Mouse (Mus musculus) CD4-positive, CD25-positive, alpha-beta regulatory T cell, adult 4 months (primary cell): ENCODE measurements around the gene Zcchc8. TPM values are rescaled to one million over a fixed set of nuclear protein-coding genes. Genes with fewer than 3 reads are reported as not detected.
A peak's percentile ranks its signal among the peaks of the same experiment; 100 is the strongest.
"Not testable (repeated sequence)": the region's sequence is repeated elsewhere in the genome, so short reads cannot be mapped to it uniquely, and the experiment has no call there.

ENCODE experiments used
- ATAC-seq: one replicate; pipeline ENCODE4 v1.8.0; 2017
- polyA plus RNA-seq, 2 experiments: library from polyadenylated mRNA; unstranded; fragments of 100-300 nt; shearing (Covaris generic); gene quantifications; one replicate each; pipeline ENCODE4 v1.2.1; 2017

Zcchc8 gene
- 10 to 100 TPM; 55.3 to 67.5 TPM for polyA plus RNA-seq

DNA sequence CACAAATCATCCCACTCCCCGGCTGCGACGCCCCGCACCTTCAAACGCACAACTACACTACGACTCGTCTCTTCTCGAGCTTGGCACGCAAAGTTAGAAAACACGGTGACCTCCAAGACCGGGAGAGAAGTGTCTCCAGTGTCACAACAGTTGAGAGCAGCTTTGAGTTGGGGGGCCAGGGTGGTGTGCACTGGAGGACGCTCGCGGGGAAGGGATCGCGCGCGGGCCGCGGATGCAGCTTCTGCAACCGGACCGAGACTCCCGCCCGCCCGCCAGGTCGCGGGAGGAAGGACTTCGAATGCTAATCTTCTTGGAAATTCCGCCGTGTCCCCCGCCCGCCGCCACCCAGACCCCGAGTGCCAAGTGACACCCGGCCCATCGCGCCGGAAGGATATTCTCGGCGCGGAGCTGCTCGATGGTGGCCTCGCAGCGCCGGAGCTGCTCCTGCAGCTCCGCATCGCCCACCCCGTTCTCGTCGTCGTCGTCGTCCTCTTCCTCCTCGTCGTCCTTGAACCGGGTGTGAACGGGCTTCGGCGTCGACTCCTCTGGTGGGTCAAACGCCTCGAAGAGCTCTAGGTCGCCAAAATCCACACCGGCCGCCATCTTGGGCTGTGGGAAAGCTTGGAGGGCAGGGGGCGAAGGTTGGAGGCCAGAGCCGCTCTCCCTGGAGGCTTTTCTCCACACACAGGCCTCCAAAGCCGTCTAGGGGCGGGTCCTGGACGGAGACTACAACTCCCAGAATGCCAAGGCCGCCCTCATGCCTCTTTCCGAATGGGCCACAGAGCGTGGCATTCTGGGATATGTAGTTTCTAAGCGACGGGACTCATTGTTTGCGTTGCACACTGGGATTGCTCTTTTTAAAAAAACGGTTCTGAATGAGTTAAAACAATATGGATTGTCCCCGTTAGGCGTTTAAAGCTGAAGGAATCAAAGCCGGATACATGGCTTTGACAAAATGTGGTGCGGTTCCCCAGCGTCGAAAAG lies at the start of gene Zcchc8:
Zcchc8 (minus strand) TSS at position 773 of the 984 bp plus-strand sequence.
- peak; percentile 99 for ATAC-seq

DNA sequence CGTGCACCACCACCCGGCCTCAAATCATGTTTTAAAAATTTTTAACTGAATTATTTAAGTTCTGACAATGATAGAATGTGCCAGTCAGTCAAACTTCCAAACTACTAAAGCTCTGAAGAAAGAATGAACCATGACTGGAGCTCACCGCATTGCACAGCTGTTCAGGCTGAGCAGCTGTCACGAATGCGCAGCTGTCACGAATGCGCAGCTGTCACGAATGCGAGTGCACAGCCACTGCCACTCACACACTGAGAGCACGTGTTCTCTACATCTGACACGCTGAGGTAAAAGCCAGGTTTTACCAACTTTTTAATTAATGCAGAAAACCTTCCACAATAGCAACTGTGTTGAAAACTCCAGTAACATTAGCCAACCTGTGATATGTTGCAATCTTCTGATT lies 45.6 kb upstream of the Zcchc8 start:
- not testable (repeated sequence) for ATAC-seq

DNA sequence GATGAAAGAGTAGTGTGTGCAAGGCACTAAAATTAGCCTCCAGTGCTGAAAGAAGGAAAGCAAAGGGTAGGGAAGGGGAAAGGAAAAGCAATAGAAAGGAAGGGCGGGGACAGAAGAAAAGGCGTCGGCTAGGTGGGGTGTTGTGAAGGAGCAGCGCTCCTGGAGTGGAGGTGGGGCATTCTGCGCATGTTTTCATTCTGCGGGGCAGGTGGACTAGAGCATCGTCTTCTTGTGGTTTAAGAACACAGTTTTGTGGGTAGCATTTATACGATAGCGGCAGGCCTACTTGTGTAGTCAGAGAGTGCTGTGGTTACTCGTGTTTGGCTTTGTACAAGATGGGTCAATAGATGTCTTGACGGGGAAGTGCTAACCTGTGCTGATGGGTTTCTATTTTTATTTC lies 44.6 kb upstream of the Zcchc8 start:
- no peak for ATAC-seq

DNA sequence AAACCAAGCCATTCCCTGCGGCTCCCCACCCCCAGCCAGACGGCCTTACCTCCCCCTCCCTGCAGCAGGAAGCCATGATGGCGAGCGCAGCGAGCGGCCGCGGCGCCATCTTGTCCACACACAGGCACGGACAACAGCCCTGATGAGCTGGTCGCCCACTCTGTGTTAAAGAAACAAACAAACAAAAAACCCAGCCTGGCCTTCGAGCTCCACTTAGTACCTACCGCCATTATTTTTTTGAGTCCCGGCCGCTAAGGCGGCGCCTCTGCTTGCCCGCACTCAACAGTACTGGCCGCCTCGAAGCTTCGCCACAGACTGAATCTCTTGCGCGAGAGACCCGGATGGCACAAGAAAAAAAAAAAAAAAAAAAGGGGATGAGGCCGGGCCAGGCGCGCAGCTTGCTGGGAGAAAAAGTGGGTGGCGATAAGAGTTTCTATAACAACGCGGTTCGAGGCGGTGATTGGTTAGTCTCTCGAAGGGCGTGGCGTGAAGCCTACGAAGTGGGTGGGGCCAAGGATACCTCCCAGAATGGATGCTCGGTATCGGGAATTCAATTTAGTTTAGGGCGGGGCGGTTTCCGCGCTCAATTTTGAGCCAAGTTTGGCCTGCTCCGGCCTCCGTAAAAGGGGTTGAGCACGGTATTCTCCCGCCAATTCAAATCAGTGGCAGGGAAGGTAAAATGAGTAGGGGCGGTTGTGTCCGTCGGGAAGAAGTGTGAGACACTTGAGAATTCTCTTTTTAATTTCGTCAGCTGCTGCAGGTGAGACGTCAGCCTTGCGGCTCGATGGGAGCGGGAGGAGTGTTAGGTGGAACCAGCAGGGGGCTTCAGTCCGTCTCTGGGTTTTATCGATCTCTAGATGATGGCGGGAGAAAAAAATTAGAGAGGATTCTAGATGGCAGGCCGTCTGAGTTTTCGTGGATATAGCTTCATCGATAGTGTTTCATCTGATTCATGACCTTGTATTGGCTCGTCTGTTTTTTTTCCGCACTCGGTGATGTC lies 28.5 kb upstream of the Zcchc8 start, which contains the start of the genes Rsrc2 and Kntc1:
Rsrc2 (minus strand) TSS at position 350 of the 1,000 bp plus-strand sequence.
Kntc1 (plus strand) TSS at position 652 of the 1,000 bp plus-strand sequence.
- peak; percentile 97 for ATAC-seq

DNA sequence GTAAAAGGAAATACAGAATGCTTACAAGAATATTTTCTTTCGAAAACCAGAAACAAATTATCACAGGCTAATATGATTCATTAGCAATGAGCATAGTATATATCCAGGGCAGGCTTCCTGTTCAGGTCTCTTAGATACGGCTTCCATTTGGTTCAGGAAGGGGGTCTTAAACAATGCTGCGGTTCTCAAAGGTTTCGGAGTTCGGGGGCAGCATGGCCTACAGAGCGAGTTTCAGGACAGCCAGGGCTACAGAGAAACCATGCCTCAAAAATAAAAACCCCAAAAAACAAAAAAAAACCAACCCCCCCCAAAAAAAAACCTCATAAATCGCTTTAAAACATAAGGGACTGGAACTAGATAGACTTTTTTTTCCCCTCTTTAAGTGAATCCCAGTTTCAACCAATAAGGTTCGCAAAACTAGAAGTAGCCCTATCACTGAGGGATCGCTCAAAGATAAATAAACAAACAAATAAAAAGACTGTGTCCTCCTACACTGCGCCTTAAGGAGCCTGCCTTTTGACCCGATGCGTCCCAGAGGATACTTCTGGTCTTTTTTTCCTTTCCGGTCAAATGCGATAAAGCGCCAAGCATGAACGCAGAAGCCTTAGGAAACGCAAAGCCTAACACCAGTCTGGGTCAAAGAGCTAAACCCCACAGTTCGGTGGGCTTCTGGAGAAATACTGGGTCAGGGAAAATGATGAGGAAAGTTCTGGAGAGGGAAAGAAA lies 27.6 kb upstream of the Zcchc8 start:
- no peak for ATAC-seq

DNA sequence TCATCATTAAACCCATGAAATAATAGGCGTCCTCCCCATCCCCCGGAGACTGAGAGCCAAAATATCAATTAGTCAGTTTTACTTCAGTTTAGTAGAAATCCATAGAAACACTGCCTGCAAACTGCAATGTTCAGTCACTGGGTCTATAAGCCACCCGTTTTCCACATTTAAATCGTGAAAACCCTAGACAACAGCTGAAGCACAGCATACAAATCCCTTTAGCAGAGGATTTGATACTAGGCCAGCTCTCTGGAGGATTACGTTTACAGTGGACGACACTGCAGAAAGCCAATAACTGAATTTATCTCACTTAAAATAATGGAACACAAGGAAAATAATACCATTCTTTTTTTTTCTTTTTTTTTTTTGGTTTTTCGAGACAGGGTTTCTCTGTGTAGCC lies 26.7 kb upstream of the Zcchc8 start:
- no peak for ATAC-seq

DNA sequence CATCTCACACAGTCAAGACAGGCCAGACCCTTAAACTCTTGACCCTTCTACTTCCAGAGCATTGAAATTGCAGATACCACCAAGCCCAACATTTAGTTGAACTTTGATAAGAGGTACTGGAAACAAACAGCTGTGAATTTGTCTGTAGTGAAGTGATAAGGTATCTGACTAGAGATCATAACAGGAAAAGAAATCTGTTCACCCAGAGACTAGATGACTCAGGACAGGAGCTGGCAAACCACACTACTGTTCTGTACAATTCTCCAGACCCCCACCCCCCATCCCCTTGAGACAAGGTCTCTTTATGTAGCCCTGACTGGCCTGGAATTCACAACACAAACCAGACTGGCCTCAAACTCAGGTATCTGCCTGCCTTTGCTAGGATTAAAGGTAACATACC lies 25.4 kb upstream of the Zcchc8 start:
- no peak for ATAC-seq

DNA sequence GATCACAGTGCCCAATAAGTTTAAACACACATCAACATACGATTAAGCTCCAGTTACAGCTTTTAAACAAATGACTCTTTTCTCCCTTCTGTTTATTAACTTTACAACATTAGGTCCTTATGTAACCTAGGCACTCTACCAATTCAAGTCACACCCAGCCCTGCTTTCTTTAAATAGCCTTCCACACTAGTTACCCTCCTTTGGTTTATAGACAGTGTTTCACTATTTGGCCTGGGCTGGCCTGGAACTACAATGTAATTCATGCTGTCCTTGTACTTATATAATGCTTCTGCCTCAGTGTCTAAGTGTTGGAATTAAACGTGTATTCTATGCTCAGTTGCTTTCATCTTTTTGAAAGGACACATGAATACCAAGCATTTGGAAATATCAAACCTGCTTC lies 23.5 kb upstream of the Zcchc8 start:
- ATAC-seq = no peak

DNA sequence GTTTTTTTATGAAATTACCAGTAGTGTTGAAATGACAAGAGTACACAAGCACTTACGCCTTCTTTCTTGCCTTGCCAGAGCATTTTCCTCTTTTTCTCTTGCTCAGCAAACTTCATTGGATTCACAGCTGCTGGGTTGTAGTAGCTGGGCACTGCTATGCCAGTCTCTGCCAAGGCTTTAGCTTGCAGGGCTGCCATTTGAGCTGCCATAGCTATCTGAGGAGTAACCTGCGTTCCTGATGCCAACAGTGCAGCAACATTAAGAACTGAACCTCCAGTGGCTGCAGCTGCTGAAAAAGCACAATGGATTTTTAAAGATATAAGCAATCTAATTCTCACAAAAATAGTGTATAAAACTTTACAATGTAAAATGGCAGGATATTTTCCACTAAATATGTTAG lies 10.1 kb upstream of the Zcchc8 start:
- ATAC-seq = no peak

DNA sequence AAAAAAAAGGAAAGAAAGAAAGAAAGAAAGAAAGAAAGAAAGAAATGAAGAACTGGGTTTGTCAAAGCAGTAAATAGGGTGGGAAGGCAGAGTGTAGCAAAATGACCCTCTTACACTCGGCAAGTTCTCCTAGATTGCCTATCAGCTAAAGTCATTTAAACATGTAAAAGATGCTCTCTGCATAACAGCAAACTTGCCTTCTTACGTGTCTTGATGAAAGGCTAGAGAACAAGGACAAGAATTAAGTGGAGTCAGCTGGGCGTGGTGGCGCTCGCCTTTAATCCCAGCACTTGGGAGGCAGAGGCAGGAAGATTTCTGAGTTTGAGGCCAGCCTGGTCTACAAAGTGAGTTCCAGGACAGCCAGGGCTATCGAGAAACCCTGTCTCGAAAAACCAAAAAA lies 2.9 kb upstream of the Zcchc8 start:
- not testable (repeated sequence) for ATAC-seq

DNA sequence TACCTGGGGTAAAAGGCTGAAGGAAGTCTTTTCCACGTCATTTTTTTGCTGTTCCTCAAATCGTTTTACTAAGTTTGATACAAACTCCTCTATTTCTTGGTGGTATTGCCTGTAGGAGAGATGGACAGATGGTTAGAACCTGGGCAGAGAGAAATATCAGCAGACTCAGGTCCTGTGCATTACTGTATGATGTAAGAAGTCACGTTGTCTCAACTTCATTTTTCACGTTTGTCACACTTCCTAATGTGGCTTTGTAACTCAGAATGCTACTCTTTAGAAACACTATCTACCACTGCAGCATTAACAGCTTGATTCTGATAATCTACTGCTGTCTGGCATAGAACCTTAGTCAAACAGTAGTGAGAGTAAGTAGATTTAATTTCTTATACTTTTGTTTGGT lies 6.3 kb downstream of the Zcchc8 start:
- no peak for ATAC-seq

DNA sequence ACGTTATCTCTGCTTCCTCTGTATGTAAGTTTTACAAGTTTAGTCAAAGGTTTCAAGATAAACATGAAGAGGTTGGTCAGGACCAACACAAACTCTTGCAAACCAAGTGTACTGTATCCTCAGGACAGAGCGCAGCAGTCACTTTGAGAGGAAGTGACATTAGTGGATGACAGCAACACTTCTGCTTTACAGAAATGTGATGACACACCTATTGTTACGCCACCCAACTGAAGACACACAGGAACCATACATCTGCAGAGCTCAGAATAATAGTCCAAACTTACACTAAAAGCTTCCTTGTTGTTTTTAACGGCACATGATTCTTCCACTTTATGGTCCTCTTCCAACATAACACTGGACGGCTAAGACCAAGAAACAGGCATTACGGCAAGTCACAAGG lies 7.1 kb downstream of the Zcchc8 start:
- ATAC-seq = no peak

DNA sequence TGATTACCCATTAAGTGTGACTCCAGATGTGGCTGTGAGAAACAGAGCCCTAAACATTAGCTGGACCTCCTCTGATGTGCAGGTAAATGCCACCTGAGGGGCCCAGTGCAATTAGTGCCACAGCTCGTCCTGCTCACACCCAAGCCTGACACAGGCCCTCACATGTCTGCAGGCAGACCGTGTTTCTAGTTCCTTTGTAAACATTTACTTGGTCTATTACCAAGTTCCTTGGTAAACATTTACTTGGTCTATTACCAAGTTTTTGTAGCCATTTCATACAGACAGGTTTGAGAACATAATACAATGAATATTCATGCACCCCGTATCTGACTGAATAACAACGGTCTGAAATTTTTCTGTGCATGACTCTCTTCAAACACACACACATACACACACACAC lies 11.3 kb downstream of the Zcchc8 start:
- no peak for ATAC-seq

DNA sequence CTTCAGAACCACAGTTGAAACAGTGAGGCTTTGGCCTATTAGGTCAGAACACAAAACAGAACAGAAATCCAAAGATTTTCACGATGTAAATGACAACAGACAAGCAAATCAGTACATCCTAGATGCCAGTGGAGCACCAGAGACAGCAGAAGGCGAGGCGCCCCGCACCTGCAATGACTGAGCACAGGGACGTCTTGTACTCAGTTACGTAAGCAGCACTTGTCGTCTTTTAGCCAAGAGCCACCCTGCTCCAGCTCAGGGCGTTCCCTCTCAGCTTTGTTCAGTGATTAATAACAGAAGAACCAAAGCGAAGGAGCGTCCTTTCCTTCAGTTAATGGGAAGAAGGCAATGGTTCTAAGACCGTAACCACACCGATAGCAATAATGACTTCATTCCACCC lies 12.3 kb downstream of the Zcchc8 start:
- no peak for ATAC-seq

DNA sequence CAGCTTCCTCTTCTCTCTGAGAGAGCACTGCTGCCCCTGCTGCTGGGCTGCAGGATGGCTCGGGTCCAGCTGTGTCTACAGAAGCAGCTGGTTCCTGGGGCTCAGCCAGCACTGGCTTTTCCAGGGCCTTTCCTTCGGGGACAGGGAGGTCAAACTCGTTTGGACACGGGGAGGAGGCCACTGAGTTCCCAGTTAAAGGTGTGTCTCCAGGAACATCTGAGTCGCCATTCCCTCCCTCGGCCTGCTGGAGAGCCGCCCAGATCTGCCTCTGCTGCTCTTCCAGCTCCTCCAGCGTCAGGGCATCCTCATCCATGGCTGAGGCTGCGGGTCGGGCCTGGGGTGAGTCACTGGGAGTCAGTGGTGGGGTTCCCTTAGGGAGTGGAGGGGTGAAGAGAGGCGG lies 20.3 kb downstream of the Zcchc8 start:
- ATAC-seq = no peak

DNA sequence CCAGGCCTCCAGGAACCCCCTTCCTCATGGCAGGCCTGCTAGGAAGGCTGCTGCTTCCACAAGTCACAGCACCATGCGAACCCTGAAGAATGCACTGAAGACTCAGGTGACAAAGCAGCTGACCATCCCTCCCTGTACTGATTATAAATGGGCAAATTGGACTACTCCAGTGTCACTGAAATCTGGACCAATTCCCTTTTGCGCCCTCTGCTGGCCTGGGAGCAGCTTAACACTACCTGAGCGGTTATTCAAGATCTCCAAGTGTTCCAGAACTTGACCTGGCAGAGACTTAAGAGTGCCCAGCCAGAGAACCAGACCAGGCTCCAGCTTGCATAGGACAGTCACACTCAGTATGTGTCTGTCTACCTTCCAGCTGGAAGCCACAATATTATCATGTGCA lies 21.7 kb downstream of the Zcchc8 start:
- peak; percentile 41 for ATAC-seq

DNA sequence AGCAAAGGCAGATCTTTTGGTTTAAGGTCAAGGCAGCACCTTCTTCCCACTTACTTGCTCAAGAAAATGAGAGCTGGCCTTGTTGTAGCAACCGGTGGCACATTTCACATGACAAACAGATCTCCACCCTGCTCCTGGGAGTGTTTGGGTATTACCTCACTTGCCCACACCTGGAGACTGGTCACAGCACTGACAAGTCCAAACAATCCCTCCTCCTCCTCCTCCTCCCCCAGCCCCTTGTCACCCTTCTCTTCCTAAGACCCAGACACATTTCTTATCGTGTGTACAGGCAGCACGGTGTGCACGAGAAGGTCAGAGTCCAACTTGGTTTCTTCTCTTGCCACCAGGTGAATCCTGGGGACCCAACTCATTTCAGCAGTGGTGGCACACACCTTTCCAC lies 23.9 kb downstream of the Zcchc8 start:
- ATAC-seq = no peak

DNA sequence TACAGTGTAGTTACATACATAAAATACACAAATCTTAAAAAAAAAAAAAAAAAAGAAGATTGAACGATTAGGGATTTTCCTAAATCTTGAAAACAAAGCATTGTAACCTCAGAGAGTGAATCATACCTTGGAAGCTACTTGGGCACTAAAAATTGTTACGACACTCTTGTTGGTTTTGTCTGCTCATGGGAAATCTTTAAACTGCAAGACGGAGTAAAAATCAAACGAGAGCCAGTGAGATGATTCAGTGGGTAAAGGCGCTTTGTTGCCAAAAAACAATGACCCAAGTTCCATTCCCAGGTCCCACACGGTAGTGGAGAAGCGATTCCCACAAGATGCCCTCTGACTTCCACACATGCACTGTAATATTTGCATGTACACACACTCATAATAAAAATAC lies 24.7 kb downstream of the Zcchc8 start:
- no peak for ATAC-seq

DNA sequence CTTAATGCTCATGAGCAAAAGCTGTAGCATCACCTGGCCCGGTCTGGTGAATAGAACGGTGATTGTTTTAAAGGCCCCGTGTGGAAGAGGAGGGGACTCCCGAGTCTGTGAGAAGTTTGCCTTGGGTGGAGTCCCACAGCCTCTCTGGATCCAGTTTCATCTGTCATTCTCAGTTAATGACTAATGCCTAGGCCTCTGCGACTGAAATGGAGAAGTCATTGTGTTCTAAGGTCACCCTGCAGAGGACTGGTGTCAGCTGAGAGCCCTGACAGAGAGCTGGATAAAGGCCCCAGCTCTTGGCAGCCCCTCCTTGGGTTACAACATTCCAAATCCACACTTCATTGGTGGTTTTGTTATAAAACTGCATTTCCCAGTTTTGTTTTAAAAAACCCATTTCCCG lies 26.4 kb downstream of the Zcchc8 start:
- no peak for ATAC-seq

DNA sequence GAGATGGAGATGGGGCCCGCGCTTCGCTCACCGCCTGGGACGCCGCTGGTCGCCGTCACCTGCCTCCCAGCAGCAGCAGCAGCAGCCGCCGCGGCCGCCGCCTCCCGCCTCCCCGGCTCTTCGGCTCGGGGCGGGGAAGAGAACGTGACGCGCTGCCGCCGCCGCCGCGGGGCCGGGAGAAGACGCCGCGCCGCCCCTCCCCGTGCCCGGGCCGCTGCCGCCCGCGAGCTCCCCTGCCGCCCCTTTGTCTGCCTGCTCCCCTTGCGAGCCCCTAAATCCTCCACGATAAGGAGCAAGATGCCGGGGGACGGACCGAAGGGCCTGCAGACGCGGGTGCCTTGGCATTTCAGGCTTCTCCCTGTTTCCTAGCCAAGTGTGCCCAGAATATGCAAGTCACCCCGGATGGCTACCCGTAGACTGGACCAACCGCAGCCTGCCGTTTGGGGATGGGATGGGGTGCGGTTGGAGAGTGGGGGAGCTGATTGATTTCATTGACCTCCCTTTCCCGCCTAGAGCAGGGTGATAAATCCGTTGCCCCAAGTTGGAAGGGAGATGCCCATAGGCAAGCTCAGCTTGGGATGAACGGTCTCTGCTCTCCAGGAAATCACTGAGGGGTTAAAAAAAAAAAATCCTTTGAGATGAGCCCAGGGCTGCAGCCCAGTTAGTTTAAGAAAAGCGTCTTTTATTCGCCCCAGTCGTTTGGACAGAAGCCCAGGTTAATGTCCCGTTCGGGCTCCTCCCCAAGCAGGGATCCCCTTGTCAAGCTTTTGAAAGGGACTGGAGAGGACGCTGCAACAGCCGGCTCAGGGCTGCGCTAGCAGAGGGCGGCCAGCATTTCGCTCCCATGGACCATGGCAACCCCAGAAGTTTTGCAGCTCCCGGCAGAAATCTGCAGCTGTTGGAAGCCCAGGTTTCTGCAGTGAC lies 36.4 kb downstream of the Zcchc8 start, which contains the start of gene Clip1:
Clip1 (minus strand) TSS at position 398 of the 924 bp plus-strand sequence.
- ATAC-seq = peak; percentile 53
